Mouse (Mus musculus): ENCODE measurements around the gene Gna14. TPM values are rescaled to one million over a fixed set of nuclear protein-coding genes. Genes with fewer than 3 reads are reported as not detected.

Gene Gna14
- 23.8 and 24.8 TPM in 2 replicates for polyA plus RNA-seq (2014; fragmentation: Nextera tagmentation; extraction: Ambion mirVana)

GRCm38 (mm10) chr19:16435531-16436231, at the start of gene Gna14:
TSS of gene Gna14 (plus strand) at chr19:16435762.
- H3K9me3 ChIP-seq (ENCODE audit: control insufficient read depth, low read length): no peaks in the 10 kb centered on the region
- peaks cover 28% of the 10 kb centered on the region for H3K4me1 ChIP-seq (replicated peaks; ENCODE audit: control insufficient read depth, insufficient read depth, low read length)
- H3K27me3 ChIP-seq (replicated peaks; ENCODE audit: control insufficient read depth, insufficient read depth, low read length): no peaks in the 10 kb centered on the region
- ATAC-seq (replicated peaks; ENCODE audit: low FRiP score, low TSS enrichment, low read depth): peak; percentile 58
- peak within 1 kb of the TSS; percentile 30 for H3K27ac ChIP-seq (ENCODE audit: low read depth)
- H3K4me2 ChIP-seq (ENCODE audit: low read length): peak within 1 kb of the TSS; percentile 66
- H3K36me3 ChIP-seq (ENCODE audit: control insufficient read depth, insufficient read depth, low read length): no peaks in the 10 kb centered on the region
- peak; percentile 89 for DNase-seq (ENCODE audit: low spot score)
- peak within 1 kb of the TSS; percentile 60 for H3K9ac ChIP-seq (ENCODE audit: low read length)
- WGBS: 1% methylated on average over 27 of the region's 27 CpGs
- H3K4me3 ChIP-seq (ENCODE audit: low read depth, low read length): peak within 1 kb of the TSS; percentile 55

DNA sequence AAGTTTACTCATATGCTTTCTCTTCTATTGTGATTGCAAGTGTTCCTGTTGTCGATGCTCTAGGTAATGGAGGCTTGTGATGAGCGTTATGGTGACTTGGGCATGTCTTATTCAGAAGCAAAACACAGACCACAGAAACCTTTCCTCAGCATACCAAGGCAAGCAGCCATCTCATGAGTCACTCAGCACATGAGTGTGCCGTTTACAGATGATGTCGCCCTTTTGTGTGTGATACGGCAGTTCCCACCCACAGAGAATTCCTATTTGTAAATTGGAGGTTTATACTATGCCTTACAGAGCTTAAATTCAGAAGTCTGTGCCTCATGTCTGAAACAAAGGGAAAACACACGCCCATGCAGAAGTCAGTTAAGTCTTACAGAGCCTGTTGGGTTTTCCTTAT, 49.0 kb upstream of the Gna14 start:
- Histone ChIP-seq H3K27ac (ENCODE audit: low read depth) (no peak overlapping the region), H3K36me3 (ENCODE audit: control insufficient read depth, insufficient read depth, low read length) (peaks cover 34% of the 10 kb centered on the region), H3K9ac (ENCODE audit: low read length) (no peak overlapping the region), H3K9me3 (ENCODE audit: control insufficient read depth, low read length) (no peaks in the 10 kb centered on the region), H3K4me3 (ENCODE audit: low read depth, low read length) (no peak overlapping the region), H3K4me1 (replicated peaks; ENCODE audit: control insufficient read depth, insufficient read depth, low read length) (0 out of 2 replicates have a peak, but pooled peaks cover 3% of the 10 kb centered on the region), H3K4me2 (ENCODE audit: low read length) (no peak overlapping the region), H3K27me3 (replicated peaks; ENCODE audit: control insufficient read depth, insufficient read depth, low read length) (no peaks in the 10 kb centered on the region)
- 71% methylated on average over 6 of the region's 6 CpGs for WGBS
- DNase-seq (ENCODE audit: low spot score) (no peak), ATAC-seq (replicated peaks; ENCODE audit: low FRiP score, low TSS enrichment, low read depth) (no peak)

DNA sequence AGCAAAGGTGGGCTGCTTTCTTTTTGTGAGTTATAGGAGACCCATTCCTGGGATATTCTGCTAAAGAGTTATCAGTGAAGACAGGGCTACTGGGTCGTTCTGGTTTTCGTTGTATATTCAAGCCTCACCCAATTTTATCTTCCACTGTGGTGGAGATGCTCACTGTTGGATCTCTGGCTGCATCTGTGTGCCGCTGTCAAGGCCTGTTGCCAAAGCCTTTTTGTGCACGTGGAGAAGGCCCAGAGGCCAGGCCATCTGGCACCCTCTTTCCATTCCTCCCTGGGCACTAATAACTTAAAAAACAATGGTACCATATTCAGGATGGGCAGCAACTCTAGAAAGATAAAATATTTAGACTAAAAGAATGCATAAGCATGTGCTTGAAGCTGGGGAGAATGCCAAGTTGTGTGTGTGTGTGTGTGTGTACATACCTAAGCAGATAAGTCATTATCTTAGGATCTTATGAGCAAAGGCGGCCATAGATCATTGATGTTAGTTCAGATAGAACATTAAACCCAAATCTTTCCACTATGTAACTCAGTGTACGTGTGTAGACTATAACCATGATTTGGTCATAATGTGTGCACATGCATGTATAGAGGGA, 45.3 kb upstream of the Gna14 start:
- no peak for DNase-seq (ENCODE audit: low spot score)
- WGBS: 89% methylated on average over 6 of the region's 6 CpGs
- Histone ChIP-seq H3K27me3 (replicated peaks; ENCODE audit: control insufficient read depth, insufficient read depth, low read length) (no peaks in the 10 kb centered on the region), H3K4me3 (ENCODE audit: low read depth, low read length) (no peak overlapping the region), H3K4me2 (ENCODE audit: low read length) (no peak overlapping the region), H3K9ac (ENCODE audit: low read length) (no peak overlapping the region), H3K9me3 (ENCODE audit: control insufficient read depth, low read length) (no peaks in the 10 kb centered on the region), H3K27ac (ENCODE audit: low read depth) (no peak overlapping the region), H3K4me1 (replicated peaks; ENCODE audit: control insufficient read depth, insufficient read depth, low read length) (0 out of 2 replicates have a peak, but pooled peaks cover 3% of the 10 kb centered on the region), H3K36me3 (ENCODE audit: control insufficient read depth, insufficient read depth, low read length) (peaks cover 24% of the 10 kb centered on the region)
- no peak for ATAC-seq (replicated peaks; ENCODE audit: low FRiP score, low TSS enrichment, low read depth)

- no peak overlapping the region for H3K4me2 ChIP-seq (ENCODE audit: low read length)
- no peaks in the 10 kb centered on the region for H3K9me3 ChIP-seq (ENCODE audit: control insufficient read depth, low read length)
- H3K4me3 ChIP-seq (ENCODE audit: low read depth, low read length): no peak overlapping the region
- no peak overlapping the region for H3K9ac ChIP-seq (ENCODE audit: low read length)
- peaks cover 18% of the 10 kb centered on the region for H3K36me3 ChIP-seq (ENCODE audit: control insufficient read depth, insufficient read depth, low read length)
- H3K27ac ChIP-seq (ENCODE audit: low read depth): no peak overlapping the region
- no peaks in the 10 kb centered on the region for H3K4me1 ChIP-seq (replicated peaks; ENCODE audit: control insufficient read depth, insufficient read depth, low read length)
- no peaks in the 10 kb centered on the region for H3K27me3 ChIP-seq (replicated peaks; ENCODE audit: control insufficient read depth, insufficient read depth, low read length)
- ATAC-seq (replicated peaks; ENCODE audit: low FRiP score, low TSS enrichment, low read depth) (no peak), DNase-seq (ENCODE audit: low spot score) (no peak)
- 75% methylated on average over 5 of the region's 5 CpGs for WGBS
Observed at GRCm38 (mm10) chr19:16394381-16394780, 41.2 kb upstream of the Gna14 start.

- Histone ChIP-seq H3K27me3 (replicated peaks; ENCODE audit: control insufficient read depth, insufficient read depth, low read length) (no peaks in the 10 kb centered on the region), H3K36me3 (ENCODE audit: control insufficient read depth, insufficient read depth, low read length) (no peaks in the 10 kb centered on the region), H3K9me3 (ENCODE audit: control insufficient read depth, low read length) (no peaks in the 10 kb centered on the region), H3K4me2 (ENCODE audit: low read length) (no peak overlapping the region), H3K4me1 (replicated peaks; ENCODE audit: control insufficient read depth, insufficient read depth, low read length) (no peaks in the 10 kb centered on the region), H3K9ac (ENCODE audit: low read length) (no peak overlapping the region), H3K4me3 (ENCODE audit: low read depth, low read length) (no peak overlapping the region), H3K27ac (ENCODE audit: low read depth) (no peak overlapping the region)
- WGBS: 78% methylated on average over 6 of the region's 6 CpGs
- ATAC-seq (replicated peaks; ENCODE audit: low FRiP score, low TSS enrichment, low read depth): no peak
- DNase-seq (ENCODE audit: low spot score): no peak
Observed at GRCm38 (mm10) chr19:16403101-16403500, 32.5 kb upstream of the Gna14 start.

- WGBS: 86% methylated on average over 1 of the region's 1 CpGs
- Histone ChIP-seq H3K4me2 (ENCODE audit: low read length) (no peak overlapping the region), H3K4me3 (ENCODE audit: low read depth, low read length) (no peak overlapping the region), H3K9me3 (ENCODE audit: control insufficient read depth, low read length) (no peaks in the 10 kb centered on the region), H3K4me1 (replicated peaks; ENCODE audit: control insufficient read depth, insufficient read depth, low read length) (no peaks in the 10 kb centered on the region), H3K36me3 (ENCODE audit: control insufficient read depth, insufficient read depth, low read length) (no peaks in the 10 kb centered on the region), H3K27me3 (replicated peaks; ENCODE audit: control insufficient read depth, insufficient read depth, low read length) (no peaks in the 10 kb centered on the region), H3K27ac (ENCODE audit: low read depth) (no peak overlapping the region), H3K9ac (ENCODE audit: low read length) (no peak overlapping the region)
- ATAC-seq (replicated peaks; ENCODE audit: low FRiP score, low TSS enrichment, low read depth): no peak
- no peak for DNase-seq (ENCODE audit: low spot score)
Observed at GRCm38 (mm10) chr19:16407727-16408126, 27.8 kb upstream of the Gna14 start.

- Histone ChIP-seq H3K4me3 (ENCODE audit: low read depth, low read length) (no peak overlapping the region), H3K4me1 (replicated peaks; ENCODE audit: control insufficient read depth, insufficient read depth, low read length) (no peaks in the 10 kb centered on the region), H3K27me3 (replicated peaks; ENCODE audit: control insufficient read depth, insufficient read depth, low read length) (no peaks in the 10 kb centered on the region), H3K36me3 (ENCODE audit: control insufficient read depth, insufficient read depth, low read length) (no peaks in the 10 kb centered on the region), H3K9ac (ENCODE audit: low read length) (no peak overlapping the region), H3K4me2 (ENCODE audit: low read length) (no peak overlapping the region), H3K9me3 (ENCODE audit: control insufficient read depth, low read length) (no peaks in the 10 kb centered on the region), H3K27ac (ENCODE audit: low read depth) (no peak overlapping the region)
- DNase-seq (ENCODE audit: low spot score): no peak
- no peak for ATAC-seq (replicated peaks; ENCODE audit: low FRiP score, low TSS enrichment, low read depth)
Observed at GRCm38 (mm10) chr19:16411302-16411701, 24.3 kb upstream of the Gna14 start.

DNA sequence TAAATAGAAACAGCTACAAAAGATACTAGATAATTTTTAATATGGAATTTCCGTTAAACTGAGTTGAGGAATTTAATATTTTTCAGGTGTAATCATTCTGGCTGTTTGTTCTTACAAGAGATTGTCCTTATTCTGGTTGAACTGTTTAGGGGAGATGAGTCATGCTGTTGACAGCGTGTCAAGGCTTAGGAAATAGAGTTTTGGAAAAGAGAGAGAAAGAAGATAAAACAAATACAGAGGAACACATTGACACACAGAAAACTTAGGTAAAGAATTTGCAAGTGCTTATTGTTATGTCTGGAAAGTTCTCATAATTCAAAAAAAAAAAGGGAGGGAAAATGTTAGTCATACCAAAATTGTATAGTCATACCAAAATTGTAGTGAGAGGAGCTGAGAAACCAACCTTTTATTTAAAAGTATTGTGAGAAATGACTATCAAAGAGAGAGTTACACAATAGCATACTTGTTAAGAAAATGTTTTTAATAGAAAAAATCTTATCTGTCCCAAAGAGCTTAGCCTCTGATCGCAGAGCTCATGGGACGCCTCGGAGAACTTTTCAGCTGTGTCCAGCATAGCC, 17.4 kb upstream of the Gna14 start:
- no peaks in the 10 kb centered on the region for H3K4me1 ChIP-seq (replicated peaks; ENCODE audit: control insufficient read depth, insufficient read depth, low read length)
- H3K9ac ChIP-seq (ENCODE audit: low read length): no peak overlapping the region
- DNase-seq (ENCODE audit: low spot score) (no peak), ATAC-seq (replicated peaks; ENCODE audit: low FRiP score, low TSS enrichment, low read depth) (no peak)
- H3K4me2 ChIP-seq (ENCODE audit: low read length): no peak overlapping the region
- H3K27me3 ChIP-seq (replicated peaks; ENCODE audit: control insufficient read depth, insufficient read depth, low read length): no peaks in the 10 kb centered on the region
- H3K27ac ChIP-seq (ENCODE audit: low read depth): no peak overlapping the region
- H3K4me3 ChIP-seq (ENCODE audit: low read depth, low read length): no peak overlapping the region
- H3K36me3 ChIP-seq (ENCODE audit: control insufficient read depth, insufficient read depth, low read length): no peaks in the 10 kb centered on the region
- H3K9me3 ChIP-seq (ENCODE audit: control insufficient read depth, low read length): no peaks in the 10 kb centered on the region
- 91% methylated on average over 5 of the region's 5 CpGs for WGBS

Measured in intestine, embryonic 14.5 days (tissue).